Mouse (Mus musculus): Measurements from ENCODE around the gene Per2.

- TF ChIP-seq MYOG (IDR thresholded peaks at IDR 0.05; ENCODE audit: control insufficient read depth, extremely low read depth, insufficient read length) (no peak), MAX (IDR thresholded peaks at IDR 0.05) (no peak), MYOD1 (IDR thresholded peaks at IDR 0.05; ENCODE audit: control insufficient read depth, insufficient read length, low read depth) (no peak)
Observed at GRCm38 (mm10) chr1:91430761-91431160, 28.4 kb downstream of the Per2 start.
